Mouse (Mus musculus) Muller cell, postnatal 12 days (primary cell): ENCODE results near the gene Acer1.
"Not testable (repeated sequence)": the region's sequence is repeated elsewhere in the genome, so short reads cannot be mapped to it uniquely, and the experiment has no call there.

Source experiments
- DNase-seq: peaks from one replicate; pipeline ENCODE4 v3.0.0-alpha.2; 2015; ENCODE audit errors: inconsistent ontology term

Acer1 gene

GRCm38 (mm10) chr17:56952639-56953038, 29.3 kb downstream of the Acer1 start:
- no peak for DNase-seq

- DNase-seq, result no peak
These were observed 31.0 kb downstream of the Acer1 start for GRCm38 (mm10) chr17:56950915-56951314.

GRCm38 (mm10) chr17:56938751-56939150, 43.2 kb downstream of the Acer1 start:
- DNase-seq, result no peak

DNA sequence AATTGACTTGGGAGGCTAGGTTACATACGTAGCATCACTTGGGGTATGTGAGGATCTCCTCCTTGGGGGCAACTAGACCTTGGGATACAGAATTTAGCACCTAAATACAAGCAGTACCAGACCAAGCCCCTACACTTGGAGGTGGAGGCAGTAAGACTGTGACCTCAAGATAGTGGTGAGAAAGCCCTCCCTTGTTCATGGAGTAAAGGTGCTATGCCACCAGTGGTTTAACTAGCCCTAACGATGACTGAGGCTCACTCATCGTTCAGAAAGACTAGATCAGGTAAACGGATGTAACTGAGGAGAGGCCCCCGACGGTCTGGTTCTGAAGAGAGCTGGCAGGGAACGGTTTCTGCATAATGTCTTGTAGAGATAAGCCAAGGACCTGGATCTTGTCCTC, 45.2 kb downstream of the Acer1 start:
- DNase-seq, result no peak

GRCm38 (mm10) chr17:56935363-56936131, 46.4 kb downstream of the Acer1 start, which contains the start of gene Mllt1:
Gene Mllt1, minus strand, starts transcription at chr17:56935415.
- peak; percentile 99 for DNase-seq

DNA sequence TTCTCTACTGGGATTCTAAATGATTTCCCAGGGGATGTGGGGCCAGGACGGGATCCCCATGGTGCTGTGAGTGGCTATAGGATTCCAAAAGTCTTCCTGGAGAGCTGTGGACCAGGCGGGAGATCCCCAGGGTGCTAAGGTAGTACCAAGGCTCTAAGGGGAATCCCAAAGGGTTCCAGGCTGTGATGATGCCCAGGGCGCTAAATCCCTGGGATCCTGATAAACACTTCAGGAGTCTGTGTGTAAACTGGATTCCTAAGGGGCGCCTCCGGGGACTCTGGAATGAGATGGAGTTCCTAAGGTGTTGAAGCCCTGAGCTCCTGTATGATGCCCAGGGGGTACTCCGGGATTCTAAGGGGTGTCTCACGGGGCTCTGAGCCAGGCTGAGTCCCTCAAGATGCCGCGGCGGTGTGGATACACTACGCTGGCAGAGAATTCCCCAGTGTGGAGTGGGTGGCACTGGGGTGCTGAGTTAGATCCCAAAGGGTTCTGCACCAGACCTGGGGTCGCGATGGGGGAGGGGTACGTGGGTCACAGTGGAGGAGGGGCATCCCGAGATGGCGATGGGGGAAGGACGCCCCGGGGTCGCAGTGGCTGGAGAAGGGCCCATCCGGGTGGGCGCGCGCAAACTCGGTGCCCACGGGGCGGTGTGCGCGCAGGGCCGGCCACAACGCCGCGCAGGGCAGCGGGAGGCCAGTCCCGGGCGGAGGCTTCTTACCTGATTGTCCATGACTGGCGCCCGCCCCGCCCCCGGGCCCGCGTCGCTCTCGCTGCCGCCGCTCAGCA, 47.2 kb downstream of the Acer1 start:
- peak; percentile 24 for DNase-seq

DNA sequence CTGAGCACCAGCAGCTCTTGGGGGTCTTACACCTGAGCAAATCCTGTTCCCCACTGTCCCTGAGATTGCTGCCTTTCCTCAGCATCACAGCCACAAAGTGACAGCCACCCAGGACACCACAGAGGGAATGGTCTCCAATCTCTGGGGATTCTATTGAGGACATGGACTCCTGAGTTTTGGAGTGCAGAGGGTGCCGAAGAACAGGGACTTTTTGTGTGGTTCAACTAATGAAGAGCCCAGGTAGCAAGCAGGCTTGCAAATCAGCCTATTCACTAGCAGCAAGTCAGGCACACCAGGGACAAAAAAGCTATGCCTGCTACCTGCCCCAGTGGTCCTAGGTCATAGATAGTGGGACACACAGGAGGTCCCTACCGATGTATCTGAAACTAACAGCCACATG, 48.5 kb downstream of the Acer1 start:
- no peak for DNase-seq

DNA sequence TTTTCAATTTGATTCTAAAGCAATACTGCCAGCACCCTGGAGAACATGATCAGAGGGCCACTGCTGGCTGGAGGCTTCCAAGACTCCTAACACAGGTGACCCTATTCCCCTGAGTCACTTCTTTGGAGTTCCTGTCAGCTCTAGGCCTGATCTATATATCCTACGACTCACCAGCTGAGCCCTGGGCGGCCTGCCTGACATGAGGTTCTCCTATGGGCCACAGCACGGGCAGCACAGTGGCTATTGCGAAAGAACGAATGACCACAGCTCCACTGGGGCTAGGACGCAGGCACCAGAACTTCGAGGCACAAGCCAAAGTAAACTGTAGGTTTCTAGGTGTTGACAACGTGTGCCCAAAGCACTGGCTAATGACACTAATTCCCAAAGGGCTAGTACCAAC, 51.9 kb downstream of the Acer1 start:
- DNase-seq, result no peak

DNA sequence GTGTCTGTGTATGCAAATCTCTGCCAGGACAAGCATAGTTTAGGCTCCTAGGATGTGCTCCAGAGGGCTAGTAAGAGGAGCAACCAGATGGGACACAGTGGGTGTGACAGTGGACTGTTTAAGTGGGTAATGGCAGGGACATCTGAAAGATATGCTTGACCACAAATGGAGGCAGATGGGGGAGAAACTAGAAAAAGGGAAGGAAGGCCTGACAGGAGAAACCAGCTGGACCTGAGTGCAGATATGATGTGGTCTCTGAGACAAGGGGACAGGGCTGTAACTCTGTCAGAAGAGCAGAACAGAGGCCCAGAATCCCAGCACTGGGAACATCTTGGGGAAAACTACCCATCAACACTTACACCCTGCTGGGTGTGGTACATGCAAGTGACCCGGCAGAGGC, 52.4 kb downstream of the Acer1 start:
- DNase-seq, result no peak

- DNase-seq, result no peak
These were observed 52.8 kb downstream of the Acer1 start for GRCm38 (mm10) chr17:56929101-56929500.

DNA sequence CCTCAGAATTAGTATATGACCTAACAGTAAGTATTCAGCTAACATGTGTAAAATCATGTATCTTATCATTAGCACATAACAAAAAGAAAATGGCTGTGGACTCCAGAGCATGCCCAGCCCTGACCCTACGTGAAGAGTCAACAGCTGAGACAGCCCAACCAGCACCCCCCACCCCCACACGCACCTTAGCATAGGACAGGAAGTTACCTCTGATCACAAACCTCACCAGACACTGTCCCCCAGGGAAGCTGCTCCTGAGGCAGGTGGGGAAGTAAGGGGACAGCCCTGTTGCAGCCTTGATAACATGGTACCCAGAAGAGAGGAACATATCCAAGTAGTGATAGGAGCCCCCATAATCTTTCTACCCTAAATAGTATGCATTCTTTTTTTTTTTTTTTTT, 55.9 kb downstream of the Acer1 start:
- no peak for DNase-seq

- DNase-seq, result no peak
These were observed 62.2 kb downstream of the Acer1 start for GRCm38 (mm10) chr17:56919725-56920124.

- DNase-seq, result no peak
These were observed 64.8 kb downstream of the Acer1 start for GRCm38 (mm10) chr17:56917166-56917565.

- no peak for DNase-seq
These were observed 68.5 kb downstream of the Acer1 start for GRCm38 (mm10) chr17:56913444-56913843.

- no peak for DNase-seq
These were observed 68.9 kb downstream of the Acer1 start for GRCm38 (mm10) chr17:56913023-56913422.

DNA sequence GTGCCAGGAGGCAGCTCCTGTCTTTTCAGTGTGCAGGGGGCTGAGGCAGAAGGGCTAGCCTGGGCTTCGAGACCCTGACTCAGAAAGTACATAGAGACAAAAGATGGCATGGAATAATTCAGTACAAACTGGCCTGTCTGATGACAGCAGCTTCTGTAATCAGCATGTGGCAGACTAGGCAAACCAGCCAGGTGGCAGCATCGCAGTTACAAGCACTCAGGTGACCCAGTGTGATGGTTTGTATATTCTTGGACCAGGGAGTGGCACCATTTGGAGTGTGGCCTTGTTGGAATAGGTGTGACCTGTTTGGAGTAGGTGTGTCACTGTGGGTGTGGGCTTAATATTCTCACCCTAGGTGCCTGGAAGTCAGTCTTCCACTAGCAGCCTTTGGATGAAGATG, 72.2 kb downstream of the Acer1 start:
- DNase-seq, result not testable (repeated sequence)

- no peak for DNase-seq
These were observed 74.0 kb downstream of the Acer1 start for GRCm38 (mm10) chr17:56907887-56908286.

GRCm38 (mm10) chr17:56907096-56907495, 74.8 kb downstream of the Acer1 start:
- no peak for DNase-seq

DNA sequence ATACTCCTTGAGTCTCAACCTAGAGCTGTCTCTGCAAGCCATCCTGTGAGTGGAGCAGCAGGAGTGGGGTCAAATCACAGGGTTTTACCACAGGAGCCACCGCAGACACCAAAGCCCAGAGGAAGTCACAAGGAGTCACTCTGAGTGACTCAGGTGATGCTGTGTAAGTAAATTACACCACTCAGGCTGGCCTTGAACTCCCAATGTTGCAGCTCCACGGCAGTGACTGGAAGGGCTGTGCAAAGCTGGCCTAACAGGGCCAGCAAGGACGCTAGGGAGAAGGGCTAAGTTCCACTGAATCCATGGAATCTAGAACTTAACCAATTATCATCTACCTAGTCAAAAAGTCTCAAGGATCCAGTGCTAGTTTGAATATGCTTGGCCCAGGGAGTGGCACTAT, 75.8 kb downstream of the Acer1 start:
- no peak for DNase-seq
